Mouse (Mus musculus): ENCODE data around the gene Zfp146. TPM values are rescaled to one million over a fixed set of nuclear protein-coding genes. Genes with fewer than 3 reads are reported as not detected.

Zfp146 gene
- polyA plus RNA-seq, 1 experiment from 2014 or later = 10.5 TPM

GRCm38 (mm10) chr7:30168914-30169582 is 502 bp downstream of the Zfp146 start:
- peaks cover 22% of the 10 kb centered on the region for H3K4me1 ChIP-seq (replicated peaks)
- 2% methylated on average over 21 of the region's 21 CpGs for WGBS
- peak; percentile 22 for ATAC-seq (ENCODE audit: insufficient number of reproducible peaks, low FRiP score)
- H3K4me3 ChIP-seq = peak overlapping the region; percentile 87
- peaks cover 11% of the 10 kb centered on the region for H3K9me3 ChIP-seq (replicated peaks)
- peaks cover 39% of the 10 kb centered on the region for H3K36me3 ChIP-seq
- peak overlapping the region; percentile 94 for H3K9ac ChIP-seq
- peak overlapping the region; percentile 69 for H3K4me2 ChIP-seq
- no peaks in the 10 kb centered on the region for H3K27me3 ChIP-seq (replicated peaks)
- H3K27ac ChIP-seq (ENCODE audit: poor library complexity, severe bottlenecking) = peak overlapping the region; percentile 94

- no peak for ATAC-seq (ENCODE audit: insufficient number of reproducible peaks, low FRiP score)
- H3K4me2 ChIP-seq = no peak overlapping the region
- peaks cover 44% of the 10 kb centered on the region for H3K9me3 ChIP-seq (replicated peaks)
- H3K27me3 ChIP-seq (replicated peaks) = no peaks in the 10 kb centered on the region
- 99% methylated on average over 2 of the region's 2 CpGs for WGBS
- no peak overlapping the region for H3K27ac ChIP-seq (ENCODE audit: poor library complexity, severe bottlenecking)
- peaks cover 16% of the 10 kb centered on the region for H3K4me1 ChIP-seq (replicated peaks)
- H3K4me3 ChIP-seq = no peak overlapping the region
- peaks cover 73% of the 10 kb centered on the region for H3K36me3 ChIP-seq
- H3K9ac ChIP-seq = no peak overlapping the region
Observed at GRCm38 (mm10) chr7:30164745-30165144, 4.8 kb downstream of the Zfp146 start.

- H3K4me3 ChIP-seq = no peak overlapping the region
- no peaks in the 10 kb centered on the region for H3K27me3 ChIP-seq (replicated peaks)
- H3K27ac ChIP-seq (ENCODE audit: poor library complexity, severe bottlenecking) = no peak overlapping the region
- peaks cover 59% of the 10 kb centered on the region for H3K9me3 ChIP-seq (replicated peaks)
- H3K4me1 ChIP-seq (replicated peaks) = peaks cover 11% of the 10 kb centered on the region
- ATAC-seq (ENCODE audit: insufficient number of reproducible peaks, low FRiP score) = no peak
- peaks cover 90% of the 10 kb centered on the region for H3K36me3 ChIP-seq
- H3K4me2 ChIP-seq = no peak overlapping the region
- no peak overlapping the region for H3K9ac ChIP-seq
- 95% methylated on average over 5 of the region's 5 CpGs for WGBS
Observed at GRCm38 (mm10) chr7:30163113-30163512, 6.4 kb downstream of the Zfp146 start.

- no peaks in the 10 kb centered on the region for H3K4me1 ChIP-seq (replicated peaks)
- WGBS = 93% methylated on average over 3 of the region's 3 CpGs
- no peak overlapping the region for H3K27ac ChIP-seq (ENCODE audit: poor library complexity, severe bottlenecking)
- H3K27me3 ChIP-seq (replicated peaks) = no peaks in the 10 kb centered on the region
- no peak overlapping the region for H3K4me2 ChIP-seq
- peaks cover 87% of the 10 kb centered on the region for H3K36me3 ChIP-seq
- peaks cover 78% of the 10 kb centered on the region for H3K9me3 ChIP-seq (replicated peaks)
- ATAC-seq (ENCODE audit: insufficient number of reproducible peaks, low FRiP score) = no peak
- H3K9ac ChIP-seq = no peak overlapping the region
- no peak overlapping the region for H3K4me3 ChIP-seq
Observed at GRCm38 (mm10) chr7:30155507-30155906, 14.0 kb downstream of the Zfp146 start.

GRCm38 (mm10) chr7:30154040-30154439 is 15.5 kb downstream of the Zfp146 start:
- WGBS = 85% methylated on average over 1 of the region's 1 CpGs
- H3K36me3 ChIP-seq = peaks cover 90% of the 10 kb centered on the region
- ATAC-seq (ENCODE audit: insufficient number of reproducible peaks, low FRiP score) = no peak
- no peak overlapping the region for H3K9ac ChIP-seq
- H3K9me3 ChIP-seq (replicated peaks) = peaks cover 81% of the 10 kb centered on the region
- no peak overlapping the region for H3K4me2 ChIP-seq
- no peak overlapping the region for H3K4me3 ChIP-seq
- no peaks in the 10 kb centered on the region for H3K27me3 ChIP-seq (replicated peaks)
- H3K27ac ChIP-seq (ENCODE audit: poor library complexity, severe bottlenecking) = no peak overlapping the region
- no peaks in the 10 kb centered on the region for H3K4me1 ChIP-seq (replicated peaks)

- Histone ChIP-seq H3K27ac (ENCODE audit: poor library complexity, severe bottlenecking) (no peak overlapping the region), H3K9ac (no peak overlapping the region), H3K4me1 (replicated peaks) (no peaks in the 10 kb centered on the region), H3K36me3 (peaks cover 65% of the 10 kb centered on the region), H3K27me3 (replicated peaks) (no peaks in the 10 kb centered on the region), H3K9me3 (replicated peaks) (peaks cover 56% of the 10 kb centered on the region), H3K4me3 (no peak overlapping the region), H3K4me2 (no peak overlapping the region)
- 92% methylated on average over 5 of the region's 5 CpGs for WGBS
- ATAC-seq (ENCODE audit: insufficient number of reproducible peaks, low FRiP score) = no peak
Observed at GRCm38 (mm10) chr7:30147011-30147410, 22.5 kb downstream of the Zfp146 start.

- WGBS = 3% methylated on average over 35 of the region's 35 CpGs
- peak overlapping the region; percentile 68 for H3K4me3 ChIP-seq
- no peaks in the 10 kb centered on the region for H3K4me1 ChIP-seq (replicated peaks)
- H3K4me2 ChIP-seq = peak overlapping the region; percentile 75
- H3K27me3 ChIP-seq (replicated peaks) = no peaks in the 10 kb centered on the region
- H3K9me3 ChIP-seq (replicated peaks) = peaks cover 28% of the 10 kb centered on the region
- peak overlapping the region; percentile 79 for H3K9ac ChIP-seq
- peaks cover 58% of the 10 kb centered on the region for H3K36me3 ChIP-seq
- H3K27ac ChIP-seq (ENCODE audit: poor library complexity, severe bottlenecking) = peak overlapping the region; percentile 85
- peak; percentile 92 for ATAC-seq (ENCODE audit: insufficient number of reproducible peaks, low FRiP score)
Observed at GRCm38 (mm10) chr7:30143555-30144209, 25.9 kb downstream of the Zfp146 start.

- WGBS = 21% methylated on average over 8 of the region's 8 CpGs
- no peaks in the 10 kb centered on the region for H3K4me1 ChIP-seq (replicated peaks)
- no peak overlapping the region for H3K27ac ChIP-seq (ENCODE audit: poor library complexity, severe bottlenecking)
Observed at GRCm38 (mm10) chr7:30143170-30143554, 26.4 kb downstream of the Zfp146 start.

GRCm38 (mm10) chr7:30136826-30137225 is 32.7 kb downstream of the Zfp146 start:
- Histone ChIP-seq H3K4me2 (no peak overlapping the region), H3K4me3 (no peak overlapping the region), H3K27me3 (replicated peaks) (no peaks in the 10 kb centered on the region), H3K36me3 (peaks cover 86% of the 10 kb centered on the region), H3K9me3 (replicated peaks) (peaks cover 8% of the 10 kb centered on the region), H3K9ac (no peak overlapping the region), H3K27ac (ENCODE audit: poor library complexity, severe bottlenecking) (no peak overlapping the region), H3K4me1 (replicated peaks) (no peaks in the 10 kb centered on the region)
- WGBS = 84% methylated on average over 10 of the region's 10 CpGs
- no peak for ATAC-seq (ENCODE audit: insufficient number of reproducible peaks, low FRiP score)

More at GRCm38 (mm10) chr7:30143170-30143554, 26.4 kb downstream of the Zfp146 start:
- no peak; the same call in 1 of the 2 replicates for ATAC-seq (ENCODE audit: insufficient number of reproducible peaks, low FRiP score)
- Histone ChIP-seq H3K9ac (peak overlapping the region; percentile 79), H3K27me3 (replicated peaks) (no peaks in the 10 kb centered on the region), H3K9me3 (replicated peaks) (peaks cover 24% of the 10 kb centered on the region), H3K4me2 (peak overlapping the region; percentile 75), H3K36me3 (peaks cover 58% of the 10 kb centered on the region), H3K4me3 (peak overlapping the region; percentile 68)

- H3K27me3 ChIP-seq (replicated peaks) = no peaks in the 10 kb centered on the region
- ATAC-seq (ENCODE audit: insufficient number of reproducible peaks, low FRiP score) = no peak
- no peak overlapping the region for H3K4me2 ChIP-seq
- no peak overlapping the region for H3K4me3 ChIP-seq
- peaks cover 8% of the 10 kb centered on the region for H3K9me3 ChIP-seq (replicated peaks)
- 89% methylated on average over 4 of the region's 4 CpGs for WGBS
- no peaks in the 10 kb centered on the region for H3K4me1 ChIP-seq (replicated peaks)
- H3K36me3 ChIP-seq = peaks cover 91% of the 10 kb centered on the region
- no peak overlapping the region for H3K9ac ChIP-seq
- no peak overlapping the region for H3K27ac ChIP-seq (ENCODE audit: poor library complexity, severe bottlenecking)
Observed at GRCm38 (mm10) chr7:30132396-30132795, 37.2 kb downstream of the Zfp146 start.

GRCm38 (mm10) chr7:30129900-30130299 is 39.6 kb downstream of the Zfp146 start:
- no peak overlapping the region for H3K9ac ChIP-seq
- H3K4me1 ChIP-seq (replicated peaks) = no peaks in the 10 kb centered on the region
- H3K4me2 ChIP-seq = no peak overlapping the region
- peaks cover 90% of the 10 kb centered on the region for H3K36me3 ChIP-seq
- ATAC-seq (ENCODE audit: insufficient number of reproducible peaks, low FRiP score) = no peak
- 91% methylated on average over 8 of the region's 8 CpGs for WGBS
- no peak overlapping the region for H3K4me3 ChIP-seq
- no peak overlapping the region for H3K27ac ChIP-seq (ENCODE audit: poor library complexity, severe bottlenecking)
- H3K9me3 ChIP-seq (replicated peaks) = peaks cover 13% of the 10 kb centered on the region
- H3K27me3 ChIP-seq (replicated peaks) = no peaks in the 10 kb centered on the region
